Mouse (Mus musculus) gastrocnemius, postnatal 4 days (tissue): Measurements from ENCODE around the gene Vmn1r19. TPM values are rescaled to one million over a fixed set of nuclear protein-coding genes. Genes with fewer than 3 reads are reported as not detected.
"Not testable (repeated sequence)": the region's sequence is repeated elsewhere in the genome, so short reads cannot be mapped to it uniquely, and the experiment has no call there.

Source experiments
- DNase-seq, 2 experiments: peaks; one replicate each; pipeline ENCODE4 v3.0.0; 2021 to 2022; ENCODE audit warnings: low spot score in 2 of 2, mixed read lengths in 2 of 2
- long read RNA-seq, 2 experiments: library from polyadenylated mRNA; stranded (forward); transcript quantifications; one replicate each; pipeline ENCODE4 v2.0.0; 2021
- total RNA-seq, 2 experiments: library from RNA; stranded (reverse); gene quantifications; 2 replicates each; pipeline ENCODE4 v1.2.3; 2021

Gene Vmn1r19
- total RNA-seq = not detected
- long read RNA-seq, experiment 1 = 0 reads
- long read RNA-seq, experiment 2 = 0 reads

DNA sequence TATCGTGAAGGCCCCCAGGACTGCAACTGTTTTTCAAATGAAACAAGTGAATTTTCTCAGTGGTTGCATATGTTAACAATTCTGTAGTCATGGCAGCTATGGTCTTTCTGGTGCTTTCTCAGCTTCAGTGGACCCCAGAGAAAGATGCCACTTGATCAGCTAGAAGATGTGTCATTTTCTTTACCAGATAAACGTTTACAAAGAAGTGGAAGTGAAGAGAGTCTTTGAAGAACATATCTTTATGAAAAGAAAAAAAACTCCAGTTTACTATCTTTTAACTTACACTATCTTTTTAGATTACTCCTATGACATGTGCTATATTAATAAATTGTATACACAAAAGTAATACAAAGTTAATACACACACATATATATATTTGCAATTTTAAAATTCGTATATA is at the start of gene Vmn1r19:
Vmn1r19 (plus strand) TSS at position 301 of the 400 bp plus-strand sequence.
- not testable (repeated sequence) for DNase-seq

- no peak for DNase-seq
Measured at GRCm38 (mm10) chr6:57356864-57357263, 46.7 kb upstream of the Vmn1r19 start.

DNA sequence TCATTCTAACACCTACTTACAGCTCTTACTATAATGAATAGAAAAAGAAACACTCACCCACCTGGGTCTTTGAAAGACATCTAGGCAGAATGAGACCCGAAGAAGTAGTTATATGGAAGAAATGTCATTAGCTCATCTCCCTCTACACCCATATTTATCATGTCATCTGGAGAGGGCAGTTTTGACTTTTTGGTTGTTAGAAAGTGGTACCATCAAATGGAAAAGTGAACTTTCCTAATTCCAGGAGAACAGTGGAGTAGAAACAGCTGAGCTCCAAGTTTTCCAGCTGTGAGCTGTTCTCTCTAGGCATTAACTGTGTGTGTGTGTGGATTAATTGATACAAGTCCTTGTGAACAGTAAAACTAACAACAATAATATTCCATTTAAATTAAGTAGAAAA is 40.0 kb upstream of the Vmn1r19 start, which contains the start of gene Vmn1r17:
Vmn1r17 (minus strand) TSS at position 101 of the 400 bp plus-strand sequence.
- DNase-seq = no peak

DNA sequence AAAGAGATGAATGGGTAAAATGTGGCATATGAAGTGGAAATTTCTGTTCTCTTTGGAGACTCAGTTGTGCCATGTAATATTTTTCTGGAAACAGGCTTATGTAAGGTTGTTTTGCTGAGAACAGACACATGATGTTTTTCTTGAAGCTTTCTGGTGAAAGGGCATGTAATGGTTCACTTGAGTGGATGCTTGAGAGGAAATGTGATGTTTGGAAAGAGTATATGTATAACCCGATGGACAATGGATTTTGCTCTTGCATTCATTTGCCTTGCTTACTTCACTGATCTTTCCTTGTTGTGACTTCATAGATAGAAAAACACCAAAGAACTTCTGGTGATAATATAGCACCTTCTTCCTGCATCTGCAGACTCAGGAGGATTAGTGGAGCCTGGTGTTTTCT is 37.7 kb upstream of the Vmn1r19 start:
- DNase-seq = not testable (repeated sequence)

- no peak for DNase-seq
Measured at GRCm38 (mm10) chr6:57367496-57367895, 36.1 kb upstream of the Vmn1r19 start.

GRCm38 (mm10) chr6:57395683-57396082 is 7.9 kb upstream of the Vmn1r19 start, which contains the start of gene Vmn1r18:
TSS of gene Vmn1r18 (minus strand) at chr6:57395783.
- no peak for DNase-seq

- no peak for DNase-seq
Measured at GRCm38 (mm10) chr6:57428630-57429029, 25.1 kb downstream of the Vmn1r19 start, which contains the start of gene Vmn1r20. TSS of gene Vmn1r20 (plus strand) at chr6:57428930.

DNA sequence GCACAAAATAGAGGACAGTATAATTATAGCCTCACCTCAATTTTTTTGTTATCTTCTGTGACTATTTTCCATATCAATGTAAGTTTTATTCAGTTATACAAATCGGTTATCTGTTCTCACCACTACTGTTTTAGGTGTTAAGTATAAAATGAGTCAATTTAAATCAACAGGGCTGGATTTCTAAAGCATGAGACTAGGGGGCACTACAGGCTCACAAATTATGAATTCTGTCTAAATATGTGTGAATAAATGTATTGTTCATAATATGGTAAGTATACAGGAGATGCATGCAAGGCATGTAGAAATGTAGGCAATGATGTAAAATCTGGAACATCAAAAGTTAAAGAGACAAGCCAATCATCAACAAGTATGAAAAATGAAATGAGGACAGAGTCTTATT is 27.6 kb downstream of the Vmn1r19 start:
- DNase-seq = no peak

Other genes with a start within 250 kb of the Vmn1r19 start
- gene Vmn1r12, start 246.9 kb upstream of the Vmn1r19 start, total RNA-seq = not detected
- not detected for gene Vmn1r13, start 200.5 kb upstream of the Vmn1r19 start, total RNA-seq
- gene Vmn1r14, start 172.1 kb upstream of the Vmn1r19 start, total RNA-seq = not detected
- not detected for gene Vmn1r15, start 145.8 kb upstream of the Vmn1r19 start, total RNA-seq
- not detected for gene Vmn1r16, start 74.3 kb upstream of the Vmn1r19 start, total RNA-seq
- gene Vmn1r17, start 40.1 kb upstream of the Vmn1r19 start, total RNA-seq = not detected
- not detected for gene Vmn1r18, start 8.0 kb upstream of the Vmn1r19 start, total RNA-seq
- gene Vmn1r20, start 25.1 kb downstream of the Vmn1r19 start, total RNA-seq = not detected
- gene Ppm1k, start 131.7 kb downstream of the Vmn1r19 start, total RNA-seq = 1 to 10 TPM; 9.0 to 9.4 TPM
- gene Herc6, start 177.2 kb downstream of the Vmn1r19 start, total RNA-seq = 1 to 10 TPM; 1.6 to 3.6 TPM